Mouse (Mus musculus) lung, postnatal 0 days (tissue): ENCODE results near the gene Slc7a8. TPM values are rescaled to one million over a fixed set of nuclear protein-coding genes. Genes with fewer than 3 reads are reported as not detected.

Experiments used
- ATAC-seq: fragments of 200-750 bp; cut with Nextera tagmentation; 2 replicates; pipeline ENCODE4 v1.8.0; 2017; ENCODE audit warnings: moderate library complexity
- DNase-seq: peaks from one replicate; pipeline ENCODE4 v3.0.0-alpha.2; 2016; ENCODE audit warnings: low spot score
- H3K27ac ChIP-seq: fragments of 300-500 bp; sonication (generic); 2 replicates; pipeline ENCODE4 v1.5.1; 2014; ENCODE audit warnings: antibody characterized with exemption, mild to moderate bottlenecking, low read length, mixed read lengths
- H3K27me3 ChIP-seq: fragments of 300-500 bp; sonication (generic); replicated peaks from 2 replicates; pipeline ENCODE4 v1.6.1; 2014; ENCODE audit warnings: low read length, mixed read lengths; ENCODE audit not compliant: insufficient read depth
- H3K36me3 ChIP-seq: fragments of 300-500 bp; sonication (generic); 2 replicates; pipeline ENCODE4 v1.6.1; 2014; ENCODE audit warnings: low read length, mixed read lengths; ENCODE audit not compliant: insufficient read depth
- H3K4me1 ChIP-seq: fragments of 300-500 bp; sonication (generic); 2 replicates; pipeline ENCODE4 v1.6.1; 2014; ENCODE audit warnings: antibody characterized with exemption, low read depth, low read length, mixed read lengths; ENCODE audit not compliant: insufficient read depth
- H3K4me2 ChIP-seq: fragments of 300-500 bp; sonication (generic); replicated peaks from 2 replicates; pipeline ENCODE4 v1.6.1; 2014; ENCODE audit warnings: low read depth, mild to moderate bottlenecking, low read length, moderate library complexity, mixed read lengths
- H3K4me3 ChIP-seq: fragments of 300-500 bp; sonication (generic); 2 replicates; pipeline ENCODE4 v1.5.1; 2014; ENCODE audit warnings: low read depth, low read length
- H3K9ac ChIP-seq: fragments of 300-500 bp; sonication (generic); replicated peaks from 2 replicates; pipeline ENCODE4 v1.6.1; 2014; ENCODE audit warnings: low read depth, mild to moderate bottlenecking
- H3K9me3 ChIP-seq: fragments of 300-500 bp; sonication (generic); 2 replicates; pipeline ENCODE4 v1.6.1; 2016; ENCODE audit warnings: low read length, mixed read lengths
- CTCF ChIP-seq: IDR thresholded peaks from 2 replicates; pipeline ENCODE4 v1.5.1; 2016; ENCODE audit warnings: antibody characterized with exemption, mild to moderate bottlenecking
- EP300 ChIP-seq: IDR thresholded peaks from 2 replicates; pipeline ENCODE4 v1.6.1; 2016; ENCODE audit warnings: antibody characterized with exemption, mild to moderate bottlenecking, control low read depth
- WGBS: fragments of 180-500 bp; shearing (Covaris S2); extraction: QIAGEN DNeasy Blood & Tissue Kit; methylation state at CpG from one replicate; pipeline ENCODE4 v1.1.7; 2014; 5-methylcytosine and 5-hydroxymethylcytosine counted together
- polyA plus RNA-seq: library from polyadenylated mRNA; unstranded; fragments of >200 nt; fragmentation: Nextera tagmentation; extraction: Ambion mirVana; gene quantifications from 2 replicates; pipeline ENCODE4 v1.2.1, GENCODE M21; 2015

The Slc7a8 gene
- polyA plus RNA-seq, 1 experiment from 2014 or later: 1.2 TPM

DNA sequence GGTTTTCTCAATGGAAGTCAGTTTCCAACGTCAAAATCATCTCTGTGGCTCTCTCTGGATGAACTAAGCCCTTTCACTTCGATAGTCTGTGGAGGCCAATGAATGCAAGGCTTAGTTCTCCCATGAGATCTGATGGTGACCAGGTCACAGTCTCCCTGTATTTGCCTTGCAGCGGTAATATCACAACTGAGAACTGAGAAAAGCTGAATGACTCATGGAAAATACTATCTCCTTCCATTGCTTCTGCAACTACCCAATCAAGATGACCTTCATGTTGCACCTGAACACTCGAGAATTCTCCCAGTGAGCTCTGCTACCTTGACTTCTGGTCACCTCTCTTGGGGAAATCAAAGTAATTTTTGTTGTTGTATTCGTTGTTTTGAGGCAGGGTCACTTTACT, 54.2 kb downstream of the Slc7a8 start:
- Histone ChIP-seq H3K4me1 (no peaks in the 10 kb centered on the region), H3K27ac (no peak overlapping the region), H3K4me2 (no peak overlapping the region), H3K9ac (no peak overlapping the region), H3K36me3 (no peaks in the 10 kb centered on the region), H3K27me3 (no peaks in the 10 kb centered on the region), H3K9me3 (no peaks in the 10 kb centered on the region), H3K4me3 (no peak overlapping the region)
- ATAC-seq (no peak), DNase-seq (no peak)
- WGBS: 71% methylated on average over 5 of the region's 5 CpGs
- no peak for TF ChIP-seq CTCF
- no peak for TF ChIP-seq EP300

DNA sequence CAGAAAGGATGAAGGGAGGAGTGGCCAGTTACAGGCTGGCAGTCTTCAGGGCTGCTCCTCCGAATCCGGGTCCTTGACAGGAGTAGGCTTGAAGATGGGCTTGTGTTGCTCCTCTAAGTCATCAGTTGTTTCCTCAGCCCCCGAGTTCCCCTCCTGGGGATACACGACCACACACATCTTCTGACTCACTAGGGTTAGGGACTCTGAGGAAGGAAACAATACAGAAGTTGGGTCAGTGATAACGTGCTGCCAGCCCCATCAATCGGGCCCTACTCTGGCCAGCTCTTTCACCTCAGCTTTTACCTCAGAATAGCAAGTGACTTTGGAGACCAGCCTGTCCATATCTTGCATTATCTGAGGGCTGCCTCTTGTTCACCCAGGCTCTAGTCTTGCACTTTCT, 57.7 kb downstream of the Slc7a8 start:
- no peak overlapping the region for H3K4me3 ChIP-seq
- 67% methylated on average over 6 of the region's 6 CpGs for WGBS

DNA sequence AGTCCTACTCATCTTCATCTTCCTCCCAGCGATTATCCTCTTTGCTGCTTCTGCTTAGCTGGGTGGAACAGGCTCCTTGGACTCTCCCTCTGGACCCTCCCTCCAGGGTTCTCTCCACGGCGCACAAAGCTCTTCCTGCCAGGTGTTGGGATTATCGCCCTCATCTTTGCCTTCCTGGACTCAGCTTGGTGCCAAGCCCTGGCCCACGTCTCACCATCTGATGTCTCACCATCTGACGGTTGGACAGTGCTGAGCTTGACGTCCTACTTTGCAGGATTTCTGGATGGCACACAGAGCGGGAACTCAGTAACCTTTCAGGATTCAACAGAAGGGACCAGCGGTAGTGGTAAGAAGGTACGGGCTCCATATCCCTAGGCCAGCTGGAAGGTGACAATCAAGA, 60.0 kb downstream of the Slc7a8 start:
- Histone ChIP-seq H3K27me3 (no peaks in the 10 kb centered on the region), H3K4me3 (no peak overlapping the region), H3K27ac (no peak overlapping the region), H3K9me3 (no peaks in the 10 kb centered on the region), H3K4me2 (no peak overlapping the region), H3K9ac (no peak overlapping the region), H3K36me3 (no peaks in the 10 kb centered on the region), H3K4me1 (no peaks in the 10 kb centered on the region)
- DNase-seq (no peak), ATAC-seq (no peak)
- TF ChIP-seq EP300 (no peak), CTCF (no peak)
- 72% methylated on average over 10 of the region's 10 CpGs for WGBS

More for the DNA sequence above, 57.7 kb downstream of the Slc7a8 start:
- no peaks in the 10 kb centered on the region for H3K9me3 ChIP-seq
- H3K27me3 ChIP-seq: no peaks in the 10 kb centered on the region
- TF ChIP-seq CTCF: no peak
- no peak for TF ChIP-seq EP300
- no peak overlapping the region for H3K4me2 ChIP-seq
- H3K9ac ChIP-seq: no peak overlapping the region
- ATAC-seq: no peak
- no peak overlapping the region for H3K27ac ChIP-seq
- no peak for DNase-seq
- H3K4me1 ChIP-seq: no peaks in the 10 kb centered on the region
- no peaks in the 10 kb centered on the region for H3K36me3 ChIP-seq

DNA sequence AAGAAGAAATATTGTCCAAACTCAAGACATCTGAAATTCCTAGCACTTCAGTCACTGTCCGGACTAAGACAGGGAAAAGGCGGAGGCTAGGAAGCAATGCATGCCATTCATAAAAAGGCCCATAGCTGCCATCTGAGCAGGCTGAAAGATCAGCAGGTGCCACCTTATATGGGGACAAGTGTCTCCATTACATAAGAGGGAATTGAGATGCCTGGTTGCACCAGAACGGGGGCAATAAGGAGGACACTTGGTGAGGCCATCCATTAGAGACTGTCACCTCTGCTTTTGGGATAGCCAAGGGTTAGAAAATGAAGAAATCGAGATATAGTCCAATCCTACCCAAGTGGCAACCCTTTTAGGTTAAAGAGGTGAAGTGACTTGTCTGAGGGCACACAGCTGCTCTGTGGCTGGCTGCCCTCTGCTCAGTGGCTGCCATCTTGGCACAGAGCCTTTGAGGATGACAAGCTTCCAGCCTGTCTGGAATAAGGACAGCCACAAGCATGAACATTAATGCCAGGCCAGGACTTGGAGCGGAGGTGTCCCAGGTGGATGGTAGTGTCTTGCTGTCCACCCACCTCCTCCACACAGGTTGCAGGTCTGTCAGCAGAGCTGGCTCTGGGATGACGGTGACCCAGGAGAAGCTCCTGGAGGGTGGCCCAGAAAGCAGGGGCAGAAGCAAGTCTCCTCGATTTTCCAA, 60.9 kb downstream of the Slc7a8 start:
- no peak overlapping the region for H3K4me3 ChIP-seq
- no peak for DNase-seq
- H3K9me3 ChIP-seq: no peaks in the 10 kb centered on the region
- H3K27me3 ChIP-seq: no peaks in the 10 kb centered on the region
- ATAC-seq: no peak
- no peaks in the 10 kb centered on the region for H3K4me1 ChIP-seq
- no peaks in the 10 kb centered on the region for H3K36me3 ChIP-seq
- TF ChIP-seq CTCF: no peak
- TF ChIP-seq EP300: no peak
- 83% methylated on average over 7 of the region's 7 CpGs for WGBS
- H3K27ac ChIP-seq: no peak overlapping the region
- no peak overlapping the region for H3K9ac ChIP-seq
- no peak overlapping the region for H3K4me2 ChIP-seq

DNA sequence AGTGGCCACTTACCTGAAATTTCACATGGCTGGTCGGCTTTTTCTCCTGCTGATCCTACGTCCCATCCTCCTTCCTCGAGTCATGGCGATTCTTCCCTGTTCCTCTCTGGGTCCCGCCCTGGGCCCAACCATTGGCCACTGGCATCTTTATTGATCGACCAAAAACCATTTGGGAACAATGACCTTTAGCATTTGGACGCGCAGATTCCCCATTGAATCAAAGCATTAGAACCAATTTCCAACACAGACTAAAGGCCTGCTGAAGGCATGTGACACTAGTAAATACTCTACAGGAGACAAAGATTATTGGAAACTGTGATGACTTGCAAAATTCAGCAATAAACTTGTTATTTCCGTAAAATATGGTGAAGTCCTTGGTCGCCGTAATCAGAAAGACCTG, 61.7 kb downstream of the Slc7a8 start:
- DNase-seq (no peak), ATAC-seq (no peak)
- TF ChIP-seq CTCF (no peak), EP300 (no peak)
- Histone ChIP-seq H3K9ac (no peak overlapping the region), H3K4me3 (no peak overlapping the region), H3K27me3 (no peaks in the 10 kb centered on the region), H3K4me1 (no peaks in the 10 kb centered on the region), H3K36me3 (no peaks in the 10 kb centered on the region), H3K9me3 (no peaks in the 10 kb centered on the region), H3K4me2 (no peak overlapping the region), H3K27ac (no peak overlapping the region)
- 91% methylated on average over 11 of the region's 11 CpGs for whole genome bisulfite sequencing

DNA sequence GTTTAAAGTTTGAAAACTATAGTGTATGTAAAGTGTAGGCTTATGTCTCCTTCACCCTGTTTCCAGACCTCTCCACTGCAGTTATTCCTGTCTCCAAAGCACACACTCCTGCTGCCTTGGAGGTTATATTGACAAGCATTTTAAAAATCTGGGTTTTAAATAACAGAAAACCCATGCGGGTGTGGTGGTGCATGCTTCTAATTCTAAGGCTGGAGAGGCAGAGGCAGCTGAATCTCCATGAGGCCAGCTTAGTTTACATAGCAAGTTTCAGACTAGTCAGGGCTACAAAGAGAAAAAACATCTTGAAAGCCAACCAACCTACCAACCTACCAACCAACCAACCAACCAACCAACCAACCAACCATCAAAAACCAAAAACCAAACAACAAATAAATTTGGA, 66.3 kb downstream of the Slc7a8 start:
- no peak overlapping the region for H3K9ac ChIP-seq
- H3K27ac ChIP-seq: no peak overlapping the region
- H3K4me1 ChIP-seq: no peaks in the 10 kb centered on the region
- TF ChIP-seq EP300: no peak
- TF ChIP-seq CTCF: no peak
- H3K36me3 ChIP-seq: no peaks in the 10 kb centered on the region
- 71% methylated on average over 1 of the region's 1 CpGs for WGBS
- DNase-seq: no peak
- ATAC-seq: no peak
- no peaks in the 10 kb centered on the region for H3K9me3 ChIP-seq
- H3K27me3 ChIP-seq: no peaks in the 10 kb centered on the region
- H3K4me3 ChIP-seq: no peak overlapping the region
- no peak overlapping the region for H3K4me2 ChIP-seq
